9 mouse cellular contexts compared by ENCODE assay signal in genomic region chr11:46251994-46252393, GRCm38 (mm10). TPM values are rescaled to one million over a fixed set of nuclear protein-coding genes. Genes with fewer than 3 reads are reported as not detected.
DNase-seq lines count a peak whose midpoint lies in the region; ATAC-seq and TF ChIP-seq lines count a peak whose summit lies in the region.
"Had no signal": no experiment of that assay in that cellular context is flagged by ENCODE, and none has a peak within 500 bp of the region (broad histone marks: within the 10 kb centered on the region; RNA-seq: fewer than 3 reads in every experiment).

No protein-coding gene starts in this region.

- no peak overlapping the region for H3K4me2 ChIP-seq in liver, embryonic 13.5 days
- H3K4me2 ChIP-seq: embryonic facial prominence, embryonic 12.5 days had no signal

- no peak overlapping the region for H3K4me3 ChIP-seq in liver, embryonic 13.5 days (replicated peaks)
- no peak overlapping the region for H3K4me3 ChIP-seq in testis, adult 2 months (ENCODE audit: control insufficient read depth, low read depth, low read length)
- H3K4me3 ChIP-seq: embryonic facial prominence, embryonic 12.5 days had no signal

- H3K27ac ChIP-seq in liver, embryonic 13.5 days = no peak overlapping the region
- H3K27ac ChIP-seq in testis, adult 2 months (ENCODE audit: control insufficient read depth, insufficient read depth, low read depth, low read length) = no peak overlapping the region
- H3K27ac ChIP-seq: embryonic facial prominence, embryonic 12.5 days had no signal

- no peak overlapping the region for H3K9ac ChIP-seq in liver, embryonic 13.5 days
- H3K9ac ChIP-seq: embryonic facial prominence, embryonic 12.5 days had no signal

- peak; percentile 76 for ATAC-seq in frontal cortex, adult (ENCODE audit: low TSS enrichment)
- ATAC-seq in liver, embryonic 13.5 days (ENCODE audit: low read depth) = no peak
- ATAC-seq in neutrophil, adult 5-6 weeks (ENCODE audit: extremely low read depth, insufficient number of reproducible peaks, low FRiP score, poor library complexity, severe bottlenecking) = peak; percentile 70

- peak; percentile 35 to 43 for DNase-seq in urinary bladder, adult 18-20 months (ENCODE audit: low spot score in 2 of 2)
- no peak for DNase-seq in urinary bladder, postnatal 4 days (ENCODE audit: low spot score in 2 of 2)
- DNase-seq in cerebellum, adult 8-10 months = peak; percentile 72
- peak; percentile 78 for DNase-seq in kidney, adult 9 months
- DNase-seq in liver, embryonic 13.5 days = peak; percentile 31

- H3K9me3 ChIP-seq in liver, embryonic 13.5 days (replicated peaks) = no peaks in the 10 kb centered on the region
- H3K9me3 ChIP-seq: embryonic facial prominence, embryonic 12.5 days had no signal

- 28% methylated on average over 7 of the region's 7 CpGs for WGBS in liver, embryonic 13.5 days (ENCODE audit: insufficient replicate concordance)

- TF ChIP-seq POLR2A in testis, adult 2 months (IDR thresholded peaks at IDR 0.05; ENCODE audit: control insufficient read depth, low read depth, low read length) = no peak

- H3K4me1 ChIP-seq in liver, embryonic 13.5 days (replicated peaks) = no peaks in the 10 kb centered on the region
- H3K4me1 ChIP-seq in testis, adult 2 months (ENCODE audit: control insufficient read depth, insufficient read depth, low read length) = no peaks in the 10 kb centered on the region
- H3K4me1 ChIP-seq: embryonic facial prominence, embryonic 12.5 days had no signal

- H3K27me3 ChIP-seq in liver, embryonic 13.5 days = no peaks in the 10 kb centered on the region
- H3K27me3 ChIP-seq in testis, adult 2 months (ENCODE audit: control insufficient read depth, insufficient read depth, low read length) = no peaks in the 10 kb centered on the region
- H3K27me3 ChIP-seq: embryonic facial prominence, embryonic 12.5 days had no signal

- no peaks in the 10 kb centered on the region; the same call in 1 of the 2 replicates for H3K36me3 ChIP-seq in liver, embryonic 13.5 days
- H3K36me3 ChIP-seq in testis, adult 2 months (ENCODE audit: control insufficient read depth, insufficient read depth, low read length) = no peaks in the 10 kb centered on the region

- TF ChIP-seq CTCF in testis, adult 2 months (IDR thresholded peaks at IDR 0.05; ENCODE audit: control insufficient read depth, insufficient read depth, insufficient replicate concordance, low read depth, low read length) = peak; percentile 98

RNA-seq across cellular contexts. Expression of gene Fndc9, which starts 16.7 kb away (rescaled TPM):
- polyA plus RNA-seq in liver, embryonic 13.5 days (2015; fragmentation: Nextera tagmentation; extraction: Ambion mirVana) = 0.03 and 0.05 TPM in 2 replicates
- total RNA-seq in neutrophil, adult 5-6 weeks (2017) = 0.35 and 0.37 TPM in 2 replicates
- polyA plus RNA-seq in testis, adult 2 months (2012; rRNA removed) = 0.44 and 0.53 TPM in 2 replicates

Comparison
In these comparisons a context has a peak if more than half of its experiments do, and no peak if none do; other contexts are left out.
1. DNase-seq: peak in urinary bladder, adult 18-20 months (2 of 2), cerebellum, adult 8-10 months (single experiment), kidney, adult 9 months (single experiment) and liver, embryonic 13.5 days (single experiment); none in urinary bladder, postnatal 4 days (0 of 2).